Mouse (Mus musculus): Measurements from ENCODE around the gene Acap3.

Acap3 gene

DNA sequence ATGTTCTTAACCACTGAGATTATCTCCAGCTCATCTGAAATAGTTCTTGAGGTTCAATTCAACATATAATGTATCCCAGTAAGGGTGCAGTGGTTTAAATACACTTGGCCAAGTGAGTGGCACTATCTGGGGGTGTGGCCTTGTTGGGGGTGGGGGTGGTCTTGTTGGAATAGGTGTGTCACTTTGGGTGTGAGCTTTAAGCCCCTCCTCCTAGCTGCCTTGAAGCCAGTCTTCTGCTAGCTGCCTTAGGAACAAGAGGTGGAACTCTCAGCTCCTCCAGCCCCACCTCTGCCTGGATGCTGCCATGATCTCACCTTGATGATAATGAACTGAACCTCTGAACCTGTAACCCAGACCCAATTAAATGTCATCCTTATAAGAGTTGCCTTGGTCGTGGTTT, 40.4 kb downstream of the Acap3 start:
- DNase-seq (ENCODE audit: low spot score in 2 of 2), result no peak

DNA sequence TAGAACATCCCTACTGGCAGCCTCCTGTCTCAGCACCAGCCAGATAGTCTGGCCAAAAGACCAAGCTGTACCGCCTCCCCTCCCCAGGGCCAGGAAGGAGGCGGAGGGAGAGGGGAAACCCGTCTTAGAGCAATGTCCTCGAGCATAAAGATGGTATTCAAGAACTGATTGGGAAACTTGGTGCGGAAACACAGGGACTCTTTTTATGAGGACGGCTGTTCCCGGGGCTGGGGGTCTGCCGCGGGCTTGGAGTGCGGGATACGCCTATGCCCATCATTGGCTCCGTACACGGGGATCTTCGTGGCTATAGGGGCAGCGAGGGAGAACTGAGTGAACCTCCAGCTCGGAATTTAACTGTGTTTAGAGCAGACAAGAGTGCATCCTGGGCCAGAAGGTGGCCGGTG, 51.4 kb downstream of the Acap3 start:
- peak in 1 of 2 experiments; percentile 20 for DNase-seq (ENCODE audit: low spot score in 2 of 2)

DNA sequence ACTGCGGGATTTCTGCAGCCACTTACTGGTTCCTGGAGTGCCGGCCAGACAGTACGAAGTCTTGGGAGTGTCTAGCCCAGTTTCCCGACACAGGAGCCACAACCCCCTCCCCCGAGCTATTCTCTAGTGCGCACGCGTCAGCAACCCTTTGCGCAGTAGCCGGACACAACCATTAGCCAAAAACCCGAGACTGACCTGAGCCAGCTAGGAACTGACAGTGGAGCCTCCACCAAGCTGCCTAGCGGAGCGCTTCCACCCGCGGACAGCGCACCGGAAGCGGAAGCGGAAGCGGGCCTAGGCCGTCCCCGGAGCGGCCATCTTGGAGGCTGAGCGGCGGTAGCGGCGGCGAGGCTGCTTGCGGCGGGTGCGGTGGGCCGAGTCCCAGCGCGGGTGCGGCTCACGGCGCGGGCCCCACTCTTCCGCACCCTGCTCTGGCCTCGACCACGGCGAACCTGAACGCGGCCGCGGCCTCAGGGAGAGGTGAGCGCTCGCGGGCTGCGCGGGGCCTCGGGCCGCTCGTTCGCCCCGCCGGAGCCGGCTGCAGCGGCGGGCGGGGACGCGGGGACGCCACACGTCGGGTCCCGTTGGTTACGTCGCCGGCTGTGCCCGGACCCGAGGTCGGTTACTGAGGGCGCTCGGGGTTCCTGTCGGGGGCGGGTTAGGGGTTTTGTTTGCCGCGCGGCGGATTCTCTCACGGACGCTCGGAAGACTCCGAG, 52.1 kb downstream of the Acap3 start, which contains the start of gene Ube2j2:
TSS of gene Ube2j2 (plus strand) at position 298 of the 716 bp plus-strand sequence.
- peak; percentile 97 to 98 for DNase-seq (ENCODE audit: low spot score in 2 of 2)

DNA sequence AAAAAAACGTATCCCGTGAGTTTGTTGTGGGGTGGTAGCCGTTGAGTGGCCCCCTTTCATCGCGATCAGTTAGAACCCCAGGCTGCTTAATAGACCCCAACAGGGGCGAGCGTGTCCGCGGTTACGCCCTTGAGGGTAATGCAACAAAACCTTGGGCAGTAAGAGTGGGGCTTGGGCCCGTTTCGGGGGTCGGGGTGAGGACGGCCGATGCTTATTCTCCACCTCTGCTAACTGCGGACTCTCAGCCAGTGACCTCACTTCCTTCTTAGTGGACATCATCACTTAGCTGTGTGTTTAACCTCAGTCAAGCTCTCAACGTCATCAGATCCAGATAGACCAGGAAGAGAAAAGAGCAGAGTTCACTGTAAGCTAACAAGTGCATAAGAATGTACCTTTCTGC, 52.6 kb downstream of the Acap3 start:
- no peak for DNase-seq (ENCODE audit: low spot score in 2 of 2)

DNA sequence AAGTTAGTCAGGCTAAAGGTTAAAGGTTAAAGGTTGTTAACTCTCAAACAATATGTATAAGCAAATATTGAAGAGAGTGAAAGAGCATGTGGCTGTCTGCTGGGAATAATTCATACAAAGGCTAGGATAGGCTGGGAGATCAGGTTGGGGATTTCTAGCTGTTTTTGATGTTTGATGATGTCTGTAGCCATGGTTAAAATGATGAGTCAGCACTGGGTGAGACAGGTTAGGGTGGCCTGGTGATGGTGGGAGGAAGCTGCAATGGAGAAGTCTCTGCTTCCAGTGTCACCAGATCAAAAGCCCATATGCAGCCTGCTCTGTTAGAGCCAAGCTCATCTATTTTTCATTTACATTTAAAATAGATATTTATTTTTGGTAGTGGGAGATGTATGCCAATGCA, 55.5 kb downstream of the Acap3 start:
- no peak for DNase-seq (ENCODE audit: low spot score in 2 of 2)

DNA sequence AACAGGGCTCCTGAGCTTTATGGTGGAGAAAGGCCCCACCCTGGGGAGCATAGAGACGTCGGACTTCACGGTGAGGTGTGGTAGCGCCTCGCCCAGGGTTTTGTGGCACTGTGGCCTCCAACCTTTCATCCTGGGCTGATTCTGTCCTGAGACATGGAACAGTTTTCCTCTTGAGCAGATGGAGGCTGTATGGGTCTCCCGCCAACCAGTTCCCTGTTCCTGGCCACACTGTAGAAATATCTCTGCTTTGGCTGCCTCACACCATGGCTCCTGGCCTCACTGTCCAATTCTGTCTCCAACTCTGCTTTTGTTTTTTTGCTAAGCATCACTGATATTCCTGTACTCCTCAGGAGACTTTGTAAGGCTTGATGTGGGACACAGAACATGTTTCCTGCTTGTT, 63.9 kb downstream of the Acap3 start:
- DNase-seq (ENCODE audit: low spot score in 2 of 2), result no peak
